Mouse (Mus musculus): Measurements from ENCODE around the gene Sntg2. TPM values are rescaled to one million over a fixed set of nuclear protein-coding genes. Genes with fewer than 3 reads are reported as not detected.
A peak's percentile ranks its signal among the peaks of the same experiment; 100 is the strongest.

The Sntg2 gene
- under 1 TPM; 0.44 to 0.68 TPM for total RNA-seq (2021)
- long read RNA-seq, experiment 1: 0 reads
- long read RNA-seq, experiment 2, partial matches to known transcripts: 1 of 1 reads
- long read RNA-seq, experiment 2, other reads (novel, unspliced or antisense): 0 of 1 reads

DNA sequence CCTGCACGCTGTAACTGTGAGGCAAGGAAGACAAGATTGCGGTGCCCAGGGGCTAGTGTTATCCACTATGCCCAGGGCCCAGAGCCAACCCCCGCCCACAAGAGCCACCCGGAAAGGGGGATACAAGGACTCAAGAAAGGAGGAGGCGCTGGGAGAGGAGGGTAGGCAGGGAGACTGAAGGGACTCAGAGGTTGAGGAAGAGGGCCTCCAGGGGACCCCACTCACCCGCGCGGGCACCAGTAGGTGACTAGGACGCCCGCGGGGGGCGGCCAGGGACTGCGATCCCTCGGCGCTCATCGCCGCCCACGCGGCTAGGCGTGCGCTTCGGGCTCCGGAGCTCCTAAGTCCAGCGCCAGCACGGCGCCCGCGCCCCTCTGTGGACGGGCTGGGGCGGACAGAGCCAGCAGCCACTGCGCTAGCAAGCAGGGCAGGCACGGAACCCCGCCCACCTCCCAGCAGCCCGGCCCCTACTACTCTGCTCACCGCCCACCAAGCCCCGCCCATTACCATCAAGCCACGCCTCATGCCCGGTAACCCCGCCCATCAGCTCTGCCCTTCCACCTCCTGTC lies at the start of gene Sntg2:
Gene Sntg2 (minus strand): TSS at position 443 of the 569 bp plus-strand sequence.
- intact Hi-C loops (cut with DNase I; ENCODE audit: low total_unique reads): loop anchor here (10.0 kb wide), 2 partner anchors 202 to 248 kb away; no protein-coding TSS in a partner anchor
- DNase-seq: peak; percentile 76

DNA sequence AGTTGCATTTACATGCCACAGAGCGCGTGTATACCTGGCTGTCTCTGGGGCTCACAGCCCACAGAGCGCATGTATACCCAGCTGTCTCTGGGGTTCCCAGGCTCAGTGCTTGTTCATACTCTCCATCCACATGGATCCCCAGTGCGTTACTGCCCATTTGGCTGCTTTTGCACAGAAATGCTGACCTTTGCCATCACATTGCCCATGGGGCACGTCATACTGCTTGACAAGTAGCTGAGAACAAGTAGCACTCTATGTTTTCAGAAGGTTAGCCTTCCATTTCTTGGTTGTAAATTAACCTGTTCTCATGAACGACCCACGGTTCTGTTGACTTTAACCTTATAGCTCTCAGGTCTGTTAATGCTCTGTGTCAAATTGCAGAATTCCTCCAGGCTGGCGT lies 43.4 kb upstream of the Sntg2 start:
- no peak for DNase-seq
- intact Hi-C loops (cut with DNase I; ENCODE audit: low total_unique reads): no loop called here

DNA sequence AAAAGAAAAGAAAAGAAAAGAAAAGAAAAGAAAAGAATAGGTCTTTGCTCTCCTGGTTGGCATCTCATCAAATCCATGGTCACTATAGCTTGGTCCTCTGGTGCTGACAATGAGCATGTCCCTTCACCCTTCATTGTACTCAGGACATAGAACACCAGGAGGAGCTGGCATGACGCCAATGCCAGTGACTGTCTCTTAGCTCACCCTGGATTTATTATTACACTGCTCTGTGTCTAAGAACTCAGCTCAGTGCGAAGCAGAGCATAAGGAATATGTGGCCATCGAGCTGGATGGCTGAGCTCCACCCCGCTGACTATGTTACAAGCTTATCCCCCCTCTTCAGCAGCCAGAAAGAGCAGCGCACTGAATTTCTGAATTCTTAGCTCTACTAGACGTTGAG lies 42.8 kb upstream of the Sntg2 start:
- intact Hi-C loops (cut with DNase I; ENCODE audit: low total_unique reads): no loop called here
- DNase-seq: no peak

DNA sequence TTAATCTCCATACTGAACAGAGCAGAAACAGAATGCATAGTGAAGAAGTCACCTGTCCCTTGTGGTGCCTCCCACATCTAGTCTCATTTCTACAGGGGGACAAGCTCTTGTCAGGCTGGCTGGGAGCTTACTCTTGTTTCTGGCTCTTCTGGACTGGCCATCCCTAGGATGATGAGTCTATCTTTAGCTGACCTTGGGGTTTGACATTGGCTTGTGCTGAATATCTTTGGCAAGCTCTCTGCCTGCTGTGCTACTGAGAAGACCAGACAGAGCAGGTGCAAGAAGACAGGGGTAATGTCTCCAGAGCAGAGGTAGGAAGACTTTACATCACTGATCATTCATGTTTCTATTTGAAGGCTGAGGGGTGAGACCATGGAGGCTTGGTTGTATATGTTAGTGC lies 29.5 kb upstream of the Sntg2 start:
- DNase-seq: no peak
- intact Hi-C loops (cut with DNase I; ENCODE audit: low total_unique reads): no loop called here

DNA sequence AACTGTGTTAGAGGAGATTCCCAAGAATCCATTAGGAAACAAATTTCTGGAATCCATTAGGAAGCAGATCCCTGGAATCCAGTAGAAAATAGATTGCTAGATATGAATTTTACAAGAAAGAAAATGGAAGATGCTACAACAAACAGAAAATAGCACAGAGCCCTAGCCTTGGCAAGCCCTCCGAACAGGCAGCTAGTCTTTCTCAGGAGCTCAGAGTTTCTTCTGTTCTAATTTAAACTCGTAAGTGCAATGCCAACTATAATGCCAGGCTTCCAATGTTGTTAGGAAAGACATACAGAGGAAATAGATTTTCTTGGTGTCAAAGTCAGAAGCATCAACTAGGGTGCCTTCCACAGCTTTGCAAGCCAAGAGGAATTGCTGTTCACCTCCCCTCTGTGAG lies 27.4 kb upstream of the Sntg2 start:
- DNase-seq: no peak
- intact Hi-C loops (cut with DNase I; ENCODE audit: low total_unique reads): no loop called here

GRCm38 (mm10) chr12:30400114-30400513 lies 26.9 kb upstream of the Sntg2 start:
- intact Hi-C loops (cut with DNase I; ENCODE audit: low total_unique reads): no loop called here
- DNase-seq: no peak

GRCm38 (mm10) chr12:30372293-30372692 lies 882 bp downstream of the Sntg2 start:
- DNase-seq: no peak
- intact Hi-C loops (cut with DNase I; ENCODE audit: low total_unique reads): loop anchor here (10.0 kb wide), 2 partner anchors 203 to 247 kb away; no protein-coding TSS in a partner anchor

- intact Hi-C loops (cut with DNase I; ENCODE audit: low total_unique reads): loop anchor here (5.0 to 10.0 kb wide), 4 partner anchors 167 to 317 kb away; no protein-coding TSS in a partner anchor
- DNase-seq: peak; percentile 78
Observed at GRCm38 (mm10) chr12:30369786-30370185, 3.4 kb downstream of the Sntg2 start.

DNA sequence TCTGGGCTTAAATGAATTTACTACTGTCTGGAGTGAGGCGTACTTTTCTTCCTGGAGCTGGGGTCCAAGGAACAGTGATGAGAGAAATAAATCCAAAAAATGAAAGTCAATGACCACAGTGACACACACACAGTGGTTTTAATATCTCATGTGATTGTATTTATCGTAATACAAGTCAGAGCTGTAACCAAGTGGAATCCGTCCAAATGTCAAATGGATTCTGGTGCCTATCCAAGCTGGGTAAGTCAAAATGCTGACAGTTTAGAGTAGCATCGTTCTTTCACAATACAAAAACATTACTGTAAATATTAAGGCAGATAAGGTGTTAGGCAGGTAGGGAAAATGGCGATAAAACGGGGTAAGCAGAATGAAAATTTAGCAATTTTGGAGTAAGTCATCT lies 4.0 kb downstream of the Sntg2 start:
- intact Hi-C loops (cut with DNase I; ENCODE audit: low total_unique reads): loop anchor here (5.0 kb wide), 2 partner anchors 167 to 317 kb away; no protein-coding TSS in a partner anchor
- no peak for DNase-seq

GRCm38 (mm10) chr12:30362306-30362705 lies 10.9 kb downstream of the Sntg2 start:
- DNase-seq: no peak
- intact Hi-C loops (cut with DNase I; ENCODE audit: low total_unique reads): no loop called here

- DNase-seq: no peak
- intact Hi-C loops (cut with DNase I; ENCODE audit: low total_unique reads): no loop called here
Observed at GRCm38 (mm10) chr12:30357666-30358065, 15.5 kb downstream of the Sntg2 start.

DNA sequence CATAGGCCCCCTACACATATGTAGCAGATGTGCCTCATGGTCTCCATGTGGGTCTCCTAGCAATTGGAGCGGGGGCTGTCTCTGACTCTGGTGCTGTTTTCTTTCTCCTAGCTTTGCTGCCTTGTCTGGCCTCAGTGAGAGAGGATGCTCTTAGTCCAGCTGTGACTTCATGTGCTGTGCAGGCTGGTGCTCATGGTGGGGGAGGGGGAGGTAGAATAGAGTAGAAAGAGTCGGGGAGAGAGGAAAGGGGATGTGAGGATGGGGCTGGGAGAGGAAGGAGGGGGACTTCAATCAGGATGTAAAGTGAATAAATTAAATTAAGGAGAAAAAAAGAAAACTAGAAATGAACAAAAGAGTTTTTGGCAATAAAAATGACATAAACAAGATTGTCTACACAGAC lies 20.8 kb downstream of the Sntg2 start:
- intact Hi-C loops (cut with DNase I; ENCODE audit: low total_unique reads): no loop called here
- DNase-seq: no peak

DNA sequence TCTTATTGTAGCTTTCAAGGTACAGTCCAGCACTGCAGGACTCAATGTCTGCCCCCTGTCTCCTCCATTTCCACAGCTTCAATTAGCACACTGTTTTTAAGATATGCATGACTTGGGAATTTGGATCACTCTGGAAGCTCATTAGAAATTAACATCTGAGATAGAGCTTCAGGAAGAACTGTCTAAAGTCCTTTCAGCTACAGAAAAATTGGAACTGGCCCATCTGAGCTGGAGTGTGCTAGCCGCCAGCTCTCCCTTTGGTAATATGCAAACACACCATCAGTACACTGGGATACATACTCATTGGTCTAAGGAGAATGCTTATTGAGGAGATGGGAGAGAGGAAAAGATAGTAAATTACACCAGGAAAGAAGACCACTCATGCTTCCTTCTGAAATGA lies 25.1 kb downstream of the Sntg2 start:
- intact Hi-C loops (cut with DNase I; ENCODE audit: low total_unique reads): no loop called here
- DNase-seq: no peak

DNA sequence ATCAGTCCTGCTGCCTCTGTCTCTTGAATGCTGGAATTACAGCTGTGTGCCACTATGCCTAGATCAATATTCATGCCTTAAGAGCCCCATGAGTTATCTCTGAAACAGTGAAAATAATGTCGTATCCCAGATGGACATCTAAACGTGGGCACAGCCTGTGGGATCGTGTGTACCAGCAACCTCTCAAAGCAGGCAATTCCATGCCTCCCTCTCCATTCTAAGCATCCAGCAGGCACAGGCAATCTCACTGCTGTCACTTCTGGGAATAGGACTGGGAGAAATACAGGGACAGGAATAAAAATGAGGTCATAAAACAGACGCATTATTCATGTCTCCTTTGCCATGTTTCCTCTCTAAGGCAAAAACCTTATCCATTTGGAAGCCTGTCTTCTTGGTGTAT lies 25.9 kb downstream of the Sntg2 start:
- no peak for DNase-seq
- intact Hi-C loops (cut with DNase I; ENCODE audit: low total_unique reads): no loop called here

DNA sequence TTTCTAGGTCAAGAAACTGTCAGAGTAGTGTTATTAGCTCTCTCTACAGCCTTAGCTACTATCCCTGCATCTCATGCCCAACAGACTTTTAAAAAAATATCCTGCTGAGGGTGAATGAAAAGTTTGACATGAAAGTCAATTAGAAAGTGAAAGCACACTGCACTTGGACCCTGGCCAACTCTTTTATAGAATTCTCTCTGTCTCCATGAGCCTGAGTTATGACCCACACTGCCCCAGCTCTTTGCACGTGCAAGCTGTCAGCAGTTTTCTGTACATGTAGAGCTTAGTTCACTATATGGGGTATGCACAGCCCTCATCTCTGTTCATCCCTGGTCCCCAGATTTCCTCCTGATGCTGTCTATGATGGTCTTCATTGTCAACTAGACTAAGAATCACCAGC lies 28.4 kb downstream of the Sntg2 start:
- intact Hi-C loops (cut with DNase I; ENCODE audit: low total_unique reads): no loop called here
- DNase-seq: no peak

- DNase-seq: no peak
- intact Hi-C loops (cut with DNase I; ENCODE audit: low total_unique reads): no loop called here
Observed at GRCm38 (mm10) chr12:30336301-30336700, 36.9 kb downstream of the Sntg2 start.

- no peak for DNase-seq
- intact Hi-C loops (cut with DNase I; ENCODE audit: low total_unique reads): no loop called here
Observed at GRCm38 (mm10) chr12:30334502-30334901, 38.7 kb downstream of the Sntg2 start.

- no peak for DNase-seq
- intact Hi-C loops (cut with DNase I; ENCODE audit: low total_unique reads): no loop called here
Observed at GRCm38 (mm10) chr12:30317971-30318370, 55.2 kb downstream of the Sntg2 start.

DNA sequence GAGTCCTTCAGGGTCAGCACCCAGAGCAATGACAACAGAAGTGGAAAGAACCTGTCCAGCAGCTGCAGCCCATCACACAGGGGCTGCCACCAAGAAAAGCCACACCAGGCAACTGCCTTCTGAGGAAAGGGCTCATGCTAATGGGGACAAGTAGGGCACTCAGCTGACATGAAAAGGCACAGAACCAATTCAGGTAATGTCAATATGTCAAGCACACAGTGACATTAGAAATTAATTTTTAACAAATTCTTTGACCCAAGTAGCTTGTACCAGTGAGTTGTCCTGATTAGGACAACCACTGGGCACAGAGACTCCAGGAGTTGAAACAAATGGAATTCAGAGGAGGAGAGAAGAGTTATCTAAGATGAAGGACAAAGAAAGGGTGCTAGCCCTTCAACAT lies 60.2 kb downstream of the Sntg2 start:
- intact Hi-C loops (cut with DNase I; ENCODE audit: low total_unique reads): no loop called here
- DNase-seq: no peak

DNA sequence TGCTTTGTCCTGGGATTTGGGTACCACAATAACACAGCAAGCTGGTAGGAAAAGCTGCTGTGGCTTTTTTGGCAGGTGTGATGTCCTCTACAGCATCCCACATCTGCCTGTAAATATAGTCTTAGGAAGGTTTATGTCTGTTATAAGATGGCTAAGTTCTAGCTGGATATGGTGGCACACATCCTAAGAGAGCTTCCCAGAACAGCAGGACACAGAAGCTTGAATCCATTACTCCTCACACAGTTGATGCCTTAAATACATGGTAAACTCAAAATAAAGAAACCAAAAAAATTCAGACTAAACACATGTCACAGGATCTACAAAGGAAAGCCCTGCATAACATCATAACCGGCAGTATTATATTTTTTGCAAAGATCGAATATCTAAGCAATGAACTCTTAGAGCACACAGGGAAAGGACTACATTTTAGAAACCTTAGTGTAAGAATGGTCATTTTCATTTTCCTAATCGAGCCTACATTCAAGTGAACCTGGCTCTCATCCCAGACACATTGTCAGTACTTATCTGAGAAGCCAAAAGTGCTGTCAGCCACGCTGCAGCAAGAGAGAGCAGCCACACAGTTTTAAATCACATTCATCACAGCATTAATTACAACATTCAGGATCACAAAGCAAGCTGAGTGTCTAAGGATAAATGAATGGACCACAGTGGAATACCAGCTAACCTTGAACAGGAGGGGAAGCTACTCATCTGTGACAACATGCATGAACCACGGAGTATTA lies 64.8 kb downstream of the Sntg2 start:
- no peak for DNase-seq
- intact Hi-C loops (cut with DNase I; ENCODE audit: low total_unique reads): no loop called here
